Mouse (Mus musculus): Measurements from ENCODE around the gene Cmah. TPM values are rescaled to one million over a fixed set of nuclear protein-coding genes. Genes with fewer than 3 reads are reported as not detected.

The Cmah gene
- polyA plus RNA-seq, 1 experiment from 2014 or later: 1.4 TPM

GRCm38 (mm10) chr13:24419560-24420250 lies 92.5 kb downstream of the Cmah start:
- no peak for TF ChIP-seq CTCF (IDR thresholded peaks at IDR 0.05; ENCODE audit: low read depth)
- H3K27me3 ChIP-seq (ENCODE audit: insufficient read depth, low read length): no peaks in the 10 kb centered on the region
- no peak overlapping the region for H3K4me3 ChIP-seq (replicated peaks; ENCODE audit: low read depth, low read length)
- DNase-seq (ENCODE audit: low spot score) (no peak), ATAC-seq (replicated peaks; ENCODE audit: low FRiP score, low read depth) (no peak)
- H3K4me2 ChIP-seq (ENCODE audit: low read length): no peak overlapping the region
- no peak overlapping the region for H3K9ac ChIP-seq (ENCODE audit: low read depth, low read length)
- no peaks in the 10 kb centered on the region for H3K4me1 ChIP-seq (replicated peaks; ENCODE audit: insufficient read depth, low read length)
- H3K27ac ChIP-seq: no peak overlapping the region
- WGBS: 85% methylated on average over 13 of the region's 13 CpGs
- no peaks in the 10 kb centered on the region for H3K9me3 ChIP-seq (replicated peaks; ENCODE audit: low read length)
- H3K36me3 ChIP-seq (ENCODE audit: insufficient read depth, low read length): no peaks in the 10 kb centered on the region

GRCm38 (mm10) chr13:24421987-24422386 lies 94.8 kb downstream of the Cmah start:
- ATAC-seq (replicated peaks; ENCODE audit: low FRiP score, low read depth) (no peak), DNase-seq (ENCODE audit: low spot score) (no peak)
- H3K27ac ChIP-seq: no peak overlapping the region
- WGBS: 50% methylated on average over 3 of the region's 3 CpGs
- no peaks in the 10 kb centered on the region for H3K9me3 ChIP-seq (replicated peaks; ENCODE audit: low read length)
- H3K9ac ChIP-seq (ENCODE audit: low read depth, low read length): no peak overlapping the region
- H3K4me2 ChIP-seq (ENCODE audit: low read length): no peak overlapping the region
- no peak overlapping the region for H3K4me3 ChIP-seq (replicated peaks; ENCODE audit: low read depth, low read length)
- H3K4me1 ChIP-seq (replicated peaks; ENCODE audit: insufficient read depth, low read length): no peaks in the 10 kb centered on the region
- H3K36me3 ChIP-seq (ENCODE audit: insufficient read depth, low read length): no peaks in the 10 kb centered on the region
- TF ChIP-seq CTCF (IDR thresholded peaks at IDR 0.05; ENCODE audit: low read depth): no peak
- no peaks in the 10 kb centered on the region for H3K27me3 ChIP-seq (ENCODE audit: insufficient read depth, low read length)

- Histone ChIP-seq H3K4me1 (replicated peaks; ENCODE audit: insufficient read depth, low read length) (no peaks in the 10 kb centered on the region), H3K9ac (ENCODE audit: low read depth, low read length) (no peak overlapping the region), H3K4me3 (replicated peaks; ENCODE audit: low read depth, low read length) (no peak overlapping the region), H3K9me3 (replicated peaks; ENCODE audit: low read length) (no peaks in the 10 kb centered on the region), H3K36me3 (ENCODE audit: insufficient read depth, low read length) (no peaks in the 10 kb centered on the region), H3K27me3 (ENCODE audit: insufficient read depth, low read length) (no peaks in the 10 kb centered on the region), H3K27ac (no peak overlapping the region), H3K4me2 (ENCODE audit: low read length) (no peak overlapping the region)
- no peak for DNase-seq (ENCODE audit: low spot score)
- ATAC-seq (replicated peaks; ENCODE audit: low FRiP score, low read depth): no peak
- 58% methylated on average over 5 of the region's 5 CpGs for WGBS
- TF ChIP-seq CTCF (IDR thresholded peaks at IDR 0.05; ENCODE audit: low read depth): no peak
These were observed 103.0 kb downstream of the Cmah start for GRCm38 (mm10) chr13:24430215-24430614.

GRCm38 (mm10) chr13:24431593-24431992 lies 104.4 kb downstream of the Cmah start:
- no peaks in the 10 kb centered on the region for H3K9me3 ChIP-seq (replicated peaks; ENCODE audit: low read length)
- no peaks in the 10 kb centered on the region for H3K27me3 ChIP-seq (ENCODE audit: insufficient read depth, low read length)
- DNase-seq (ENCODE audit: low spot score) (no peak), ATAC-seq (replicated peaks; ENCODE audit: low FRiP score, low read depth) (no peak)
- H3K4me3 ChIP-seq (replicated peaks; ENCODE audit: low read depth, low read length): no peak overlapping the region
- 75% methylated on average over 3 of the region's 3 CpGs for WGBS
- no peaks in the 10 kb centered on the region for H3K36me3 ChIP-seq (ENCODE audit: insufficient read depth, low read length)
- TF ChIP-seq CTCF (IDR thresholded peaks at IDR 0.05; ENCODE audit: low read depth): no peak
- H3K4me1 ChIP-seq (replicated peaks; ENCODE audit: insufficient read depth, low read length): no peaks in the 10 kb centered on the region
- no peak overlapping the region for H3K9ac ChIP-seq (ENCODE audit: low read depth, low read length)
- no peak overlapping the region for H3K4me2 ChIP-seq (ENCODE audit: low read length)
- no peak overlapping the region for H3K27ac ChIP-seq

- ATAC-seq (replicated peaks; ENCODE audit: low FRiP score, low read depth) (no peak), DNase-seq (ENCODE audit: low spot score) (peak; percentile 21)
- no peaks in the 10 kb centered on the region for H3K9me3 ChIP-seq (replicated peaks; ENCODE audit: low read length)
- WGBS: 39% methylated on average over 6 of the region's 6 CpGs
- no peaks in the 10 kb centered on the region for H3K27me3 ChIP-seq (ENCODE audit: insufficient read depth, low read length)
- no peak overlapping the region for H3K9ac ChIP-seq (ENCODE audit: low read depth, low read length)
- no peak for TF ChIP-seq CTCF (IDR thresholded peaks at IDR 0.05; ENCODE audit: low read depth)
- 0 out of 2 replicates have a peak, but pooled peaks cover 4% of the 10 kb centered on the region for H3K4me1 ChIP-seq (replicated peaks; ENCODE audit: insufficient read depth, low read length)
- H3K36me3 ChIP-seq (ENCODE audit: insufficient read depth, low read length): no peaks in the 10 kb centered on the region
- H3K4me2 ChIP-seq (ENCODE audit: low read length): no peak overlapping the region
- no peak overlapping the region for H3K4me3 ChIP-seq (replicated peaks; ENCODE audit: low read depth, low read length)
- no peak overlapping the region for H3K27ac ChIP-seq
These were observed 115.1 kb downstream of the Cmah start for GRCm38 (mm10) chr13:24442272-24442671.

- WGBS: 82% methylated on average over 4 of the region's 4 CpGs
- ATAC-seq (replicated peaks; ENCODE audit: low FRiP score, low read depth): no peak
These were observed 116.7 kb downstream of the Cmah start for GRCm38 (mm10) chr13:24443763-24444347.

More at GRCm38 (mm10) chr13:24443763-24444347, 116.7 kb downstream of the Cmah start:
- Histone ChIP-seq H3K9me3 (replicated peaks; ENCODE audit: low read length) (no peaks in the 10 kb centered on the region), H3K27ac (no peak overlapping the region), H3K4me2 (ENCODE audit: low read length) (no peak overlapping the region), H3K27me3 (ENCODE audit: insufficient read depth, low read length) (no peaks in the 10 kb centered on the region), H3K9ac (ENCODE audit: low read depth, low read length) (no peak overlapping the region), H3K4me1 (replicated peaks; ENCODE audit: insufficient read depth, low read length) (0 out of 2 replicates have a peak, but pooled peaks cover 4% of the 10 kb centered on the region), H3K4me3 (replicated peaks; ENCODE audit: low read depth, low read length) (no peak overlapping the region), H3K36me3 (ENCODE audit: insufficient read depth, low read length) (no peaks in the 10 kb centered on the region)
- no peak for TF ChIP-seq CTCF (IDR thresholded peaks at IDR 0.05; ENCODE audit: low read depth)
- no peak for DNase-seq (ENCODE audit: low spot score)

Data from kidney, postnatal 0 days (tissue).